Mouse (Mus musculus) heart, postnatal 14 days (tissue): ENCODE measurements at regions not wholly inside any gene's neighbourhood (a gene's known extent, or its start where the extent isn't known, plus 50 kb on each side); places are given as distances from the start of the nearest gene placed in this dataset.

Source experiments
- DNase-seq, 2 experiments: peaks; one replicate each; pipeline ENCODE4 v3.0.0; 2021 to 2022
- intact Hi-C: fragments of 180-260 bp; cut with DNase I; formaldehyde crosslinking; loops from one replicate; pipeline ENCODE4 v1.15.1; 2025

DNA sequence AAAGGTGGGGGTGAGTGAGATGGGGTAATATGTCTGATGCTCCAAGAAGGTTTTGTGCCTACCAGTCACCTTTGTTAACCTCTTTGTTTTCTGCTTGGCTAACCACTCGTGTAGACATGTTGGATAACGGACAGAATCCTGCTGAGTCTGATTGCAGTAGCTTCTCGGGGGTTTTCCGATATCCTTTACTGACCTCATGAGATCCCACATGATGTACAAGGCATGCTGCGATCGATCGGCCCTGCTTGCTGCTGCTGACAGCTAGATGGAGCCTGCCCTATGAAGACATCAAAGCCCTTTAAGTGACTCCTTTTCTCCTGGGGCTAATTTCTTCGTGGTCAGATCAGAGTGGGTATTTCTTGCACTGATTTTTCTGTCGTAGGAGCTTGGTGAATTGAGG, 591.6 kb downstream of the Tmem132b start:
- intact Hi-C loops = no loop called here
- DNase-seq = no peak

DNA sequence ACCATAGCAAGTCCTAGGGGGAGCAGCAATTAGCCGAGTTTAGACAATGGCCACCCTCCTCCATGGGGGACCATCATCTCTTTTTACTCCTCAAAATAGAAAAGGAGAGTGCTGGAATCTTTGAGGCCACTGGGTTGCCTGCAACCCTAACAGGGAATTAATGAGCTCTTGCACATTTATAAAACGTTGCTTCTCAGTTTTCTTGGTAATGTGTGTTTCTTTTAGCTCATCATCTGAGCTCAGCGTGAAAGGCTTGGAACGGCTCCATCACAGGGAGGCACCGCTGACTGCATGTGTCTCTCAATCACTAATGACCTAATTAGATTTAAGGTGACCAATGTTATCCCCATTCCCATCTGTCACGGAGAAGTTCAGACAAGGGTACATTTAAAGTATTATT, 595.9 kb downstream of the Tmem132b start:
- intact Hi-C loops = no loop called here
- no peak for DNase-seq

DNA sequence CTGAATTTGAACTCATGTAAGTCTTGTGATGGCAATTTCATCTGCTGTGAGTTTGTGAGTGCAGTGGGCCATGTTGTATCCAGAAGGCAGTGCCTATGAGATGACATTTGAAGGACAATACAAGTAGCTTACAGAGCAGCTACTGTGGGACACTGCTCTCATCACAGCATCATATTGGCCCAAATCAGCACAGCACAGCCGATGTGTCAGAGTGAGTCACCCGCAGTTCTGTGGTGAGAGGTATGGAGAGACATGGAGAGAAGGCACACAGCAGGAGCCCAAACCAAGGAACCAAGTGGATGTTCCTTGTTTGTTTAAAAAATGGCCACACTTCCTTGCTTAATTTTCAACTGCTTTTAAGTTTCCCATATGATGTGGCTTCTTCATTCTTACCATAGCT, 617.3 kb downstream of the Tmem132b start:
- DNase-seq = no peak
- intact Hi-C loops = no loop called here

DNA sequence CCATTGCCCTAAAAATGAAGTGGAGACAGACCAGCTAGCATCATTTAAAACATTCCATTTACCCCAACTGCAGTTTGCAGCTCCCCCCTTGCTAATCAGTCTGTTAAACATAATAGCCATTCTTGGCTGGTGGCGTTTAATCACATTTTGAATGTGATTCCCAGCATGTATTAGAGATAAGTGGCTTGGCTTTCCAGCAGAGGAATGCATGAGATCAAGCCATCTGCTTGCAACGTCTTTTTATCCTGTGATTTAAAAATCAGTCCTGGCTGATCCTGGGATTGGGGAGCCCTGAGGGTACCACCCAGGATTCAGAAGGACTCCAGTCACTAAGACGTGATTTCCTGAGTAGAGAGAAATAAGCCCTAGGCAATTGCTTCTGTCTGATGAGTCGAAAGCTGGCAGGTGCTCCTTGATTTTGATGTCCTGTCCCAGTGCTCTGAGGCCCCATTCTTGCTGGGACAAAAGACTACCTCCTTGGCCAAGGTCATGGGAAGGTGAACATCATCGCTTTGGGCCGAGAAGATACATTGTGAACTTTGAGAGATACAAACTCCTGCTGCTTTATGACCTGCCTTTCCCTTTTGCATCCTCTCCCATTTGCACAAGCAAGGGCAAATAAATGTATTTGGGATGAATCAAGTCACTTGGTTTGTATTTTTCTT, 623.8 kb downstream of the Tmem132b start:
- intact Hi-C loops = no loop called here
- DNase-seq = no peak

DNA sequence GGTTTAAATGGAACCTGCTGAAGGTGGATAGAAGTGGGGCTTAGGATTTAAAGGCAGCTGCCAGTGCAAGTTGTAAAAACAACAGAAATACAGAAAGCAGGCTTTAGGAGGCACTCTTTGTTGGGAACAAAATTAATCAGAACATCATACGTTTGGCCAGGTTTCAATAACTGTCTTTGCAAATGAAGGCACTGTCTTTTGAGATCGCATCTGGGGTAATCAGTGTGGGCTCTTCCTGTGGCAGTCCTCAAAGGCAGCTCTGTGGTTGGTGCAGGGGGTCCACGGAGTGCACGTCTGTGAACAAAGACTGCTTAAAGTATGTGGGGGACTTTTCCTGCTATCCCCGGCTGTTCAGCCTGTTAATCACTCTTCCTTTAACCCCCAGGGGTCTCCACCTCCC, 654.5 kb downstream of the Tmem132b start:
- DNase-seq = no peak
- intact Hi-C loops = no loop called here

DNA sequence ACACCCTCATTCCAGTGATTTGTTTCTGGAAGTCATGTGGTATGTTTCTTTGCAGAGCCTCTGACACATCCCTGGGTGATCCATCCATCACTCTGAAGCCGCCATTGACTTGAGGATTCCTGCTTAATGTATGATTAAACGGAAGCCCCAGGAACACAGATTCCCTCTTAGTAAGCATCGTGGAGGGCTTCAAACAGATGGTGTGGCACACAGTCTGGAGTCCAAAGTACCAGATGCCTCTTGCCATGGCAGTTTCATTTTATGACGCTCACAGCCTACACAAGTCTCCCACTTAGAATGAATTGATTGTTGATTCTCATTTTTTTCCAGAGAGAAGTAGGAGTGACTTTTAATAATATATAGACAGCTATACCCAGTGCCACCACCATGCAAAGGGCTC, 668.3 kb downstream of the Tmem132b start:
- intact Hi-C loops = no loop called here

DNA sequence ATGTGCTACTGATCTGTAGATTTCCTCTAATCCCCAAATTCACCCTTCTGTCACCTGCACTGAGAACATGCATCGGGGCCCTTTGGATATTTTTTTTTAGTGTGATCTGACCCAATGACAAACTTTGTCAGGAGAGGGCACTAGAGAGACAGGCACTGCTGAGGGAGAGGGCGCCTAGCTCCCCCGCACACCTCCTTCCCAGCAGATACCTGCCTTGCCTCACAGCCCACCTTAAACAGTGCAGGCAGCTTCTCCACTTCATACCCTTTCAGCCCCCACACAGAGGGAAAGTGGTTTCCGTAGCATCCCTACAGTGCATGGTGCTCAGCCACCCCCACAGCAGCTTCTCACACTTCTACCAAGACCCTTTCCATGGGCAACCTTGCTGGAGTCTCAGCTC, 670.0 kb downstream of the Tmem132b start:
- no peak for DNase-seq
- intact Hi-C loops = no loop called here

More for the DNA sequence above, 668.3 kb downstream of the Tmem132b start:
- DNase-seq = no peak

DNA sequence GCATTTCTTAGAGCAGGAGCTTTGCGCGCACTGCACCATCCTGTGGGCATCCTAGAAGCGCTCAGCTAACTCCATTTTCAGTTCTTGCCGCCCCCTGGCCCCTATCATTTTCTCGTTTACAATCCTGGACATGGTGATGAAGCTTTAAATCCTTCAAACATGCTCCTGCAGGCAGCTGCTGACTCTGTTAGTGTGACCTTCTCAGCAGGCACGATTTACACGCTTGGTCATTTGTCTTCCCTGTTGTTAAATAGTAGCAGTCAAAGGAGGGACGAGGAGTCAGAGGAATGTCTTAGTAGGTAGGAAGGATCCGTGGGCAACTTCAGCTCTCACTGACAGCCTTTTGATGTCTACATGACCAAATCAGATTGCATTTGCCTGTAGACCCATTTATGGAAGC, 670.4 kb downstream of the Tmem132b start:
- no peak for DNase-seq
- intact Hi-C loops = no loop called here

DNA sequence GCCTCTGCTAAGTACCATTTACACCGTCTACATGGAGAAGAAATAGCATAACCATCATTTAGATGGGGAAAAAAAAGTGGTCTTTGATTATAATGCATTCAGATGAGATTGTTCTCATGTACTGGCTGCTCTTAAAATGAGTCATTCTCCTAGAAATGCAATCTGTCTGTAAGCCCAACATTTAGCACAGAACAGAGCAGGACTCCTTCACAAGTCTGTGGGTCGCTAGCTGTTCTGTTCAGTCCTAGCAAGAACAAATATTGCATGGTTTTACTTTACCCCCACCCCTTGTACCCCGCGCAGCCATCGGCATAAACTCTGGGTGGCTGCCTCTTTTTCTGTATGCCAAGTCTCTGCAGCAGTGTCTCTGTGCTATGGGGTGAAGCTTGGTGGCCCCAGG, 685.4 kb downstream of the Tmem132b start:
- no peak for DNase-seq
- intact Hi-C loops = no loop called here

DNA sequence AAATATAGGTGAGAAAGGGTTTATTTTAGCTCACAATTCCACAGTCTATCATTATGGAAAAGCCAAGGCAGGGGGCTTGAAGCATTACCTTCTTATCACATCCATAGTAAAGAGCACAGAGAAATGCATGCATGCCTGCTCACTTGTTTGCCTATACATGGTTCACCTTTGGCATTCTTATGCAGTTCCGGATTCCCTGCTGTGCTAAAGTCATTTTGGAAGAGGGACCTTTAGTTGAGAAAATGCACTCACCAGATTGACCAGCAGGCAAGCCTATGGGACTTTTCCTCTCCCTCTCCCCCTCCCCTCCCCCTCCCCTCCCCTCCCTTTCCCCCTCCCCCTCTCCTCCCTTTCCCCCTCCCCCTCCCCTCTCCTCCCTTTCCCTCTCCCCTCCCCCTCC, 686.2 kb downstream of the Tmem132b start:
- intact Hi-C loops = no loop called here
- no peak for DNase-seq

DNA sequence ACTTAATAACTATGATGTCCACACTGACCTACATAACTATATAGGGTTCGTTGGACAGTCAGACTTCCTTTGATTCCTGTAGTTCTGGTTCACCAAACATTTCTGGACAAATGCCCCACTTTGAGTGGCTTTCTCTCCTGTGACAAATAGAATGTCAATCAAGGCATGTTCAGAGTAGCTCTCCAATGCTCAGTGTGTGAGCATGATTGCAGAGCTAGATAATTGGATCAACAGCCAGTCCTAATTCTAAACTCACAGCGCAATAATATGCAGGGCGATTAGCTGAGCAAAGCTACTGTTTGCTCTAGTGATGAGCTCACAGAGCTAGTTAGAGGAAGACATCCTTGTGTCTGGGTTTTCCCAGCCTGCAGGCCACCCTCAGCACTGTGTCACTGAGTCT, 692.1 kb downstream of the Tmem132b start:
- DNase-seq = no peak
- intact Hi-C loops = no loop called here

DNA sequence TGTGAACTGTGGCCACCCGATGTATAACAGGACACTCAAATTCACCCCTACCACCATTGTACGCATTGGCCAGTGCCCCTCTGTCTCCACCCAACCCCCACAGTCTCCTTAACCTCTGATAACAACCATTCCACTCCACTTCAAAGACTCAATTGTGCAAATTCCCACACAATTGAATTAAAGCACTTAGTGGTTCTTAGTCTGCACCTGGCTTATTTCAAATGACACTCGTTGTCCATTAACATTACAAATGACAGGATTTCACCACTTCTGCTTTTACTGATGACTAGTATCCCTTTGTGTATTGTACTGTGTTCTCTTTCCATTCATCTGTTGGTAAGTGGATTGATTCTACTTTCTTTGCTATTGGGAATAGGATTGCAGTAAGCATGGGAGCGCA, 699.2 kb downstream of the Tmem132b start:
- DNase-seq = no peak
- intact Hi-C loops = no loop called here

DNA sequence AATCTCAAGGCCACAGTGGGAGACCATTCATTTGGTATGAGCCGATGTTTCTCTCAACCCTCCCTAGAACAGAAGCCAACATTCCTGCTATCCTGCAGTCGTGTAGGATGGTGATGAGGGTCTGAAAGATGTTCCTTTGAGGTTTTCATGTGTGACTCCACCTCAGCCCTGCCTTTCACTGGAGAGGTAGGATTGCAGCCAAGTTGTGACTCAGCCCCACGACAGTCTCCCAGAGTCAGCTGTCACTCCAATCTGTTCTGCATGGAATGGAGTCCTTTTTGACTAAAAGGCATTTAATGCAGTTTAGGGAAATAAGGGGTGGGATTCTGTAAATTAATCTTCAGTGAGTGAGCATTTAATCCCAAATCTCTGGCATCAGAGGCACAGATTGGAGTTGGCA, 706.5 kb downstream of the Tmem132b start:
- DNase-seq = no peak
- intact Hi-C loops = no loop called here

DNA sequence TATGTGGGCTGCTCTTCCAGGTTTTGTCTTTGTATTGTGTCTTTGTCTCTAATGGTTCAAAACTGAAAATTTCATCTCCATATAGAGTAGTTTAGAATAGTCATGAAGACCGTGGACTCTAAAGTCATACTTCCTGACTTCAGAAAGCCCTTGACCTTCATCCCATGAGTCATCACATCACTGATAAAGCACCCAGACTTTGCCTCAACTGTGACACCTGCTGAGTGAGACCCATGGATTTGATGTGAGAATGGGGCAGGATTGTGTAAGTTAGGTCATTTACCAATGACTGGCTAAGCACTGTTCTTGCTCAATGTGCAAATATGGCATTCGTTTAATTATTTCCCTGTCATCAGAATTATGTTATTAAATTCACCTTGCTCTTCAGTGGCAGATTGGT, 714.2 kb downstream of the Tmem132b start:
- intact Hi-C loops = no loop called here
- no peak for DNase-seq

DNA sequence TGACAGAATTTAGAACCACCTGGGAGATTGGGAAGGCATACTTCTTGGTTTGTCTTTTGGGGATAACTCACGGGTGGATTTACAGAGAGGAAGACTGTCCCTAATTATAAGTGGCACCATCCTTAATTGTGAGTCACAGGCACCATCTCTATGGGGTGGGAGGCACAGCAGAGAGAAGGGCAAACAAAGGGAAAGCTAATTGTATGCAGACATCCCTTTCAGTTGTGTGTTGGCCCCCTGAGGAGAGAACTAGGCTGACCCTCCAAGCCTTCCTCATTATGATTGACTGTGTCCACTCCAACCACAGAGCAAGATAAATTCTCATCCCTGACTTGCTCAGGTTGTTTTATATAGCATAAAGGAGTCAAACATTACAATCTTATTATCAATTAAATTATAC, 718.8 kb downstream of the Tmem132b start:
- intact Hi-C loops = no loop called here

DNA sequence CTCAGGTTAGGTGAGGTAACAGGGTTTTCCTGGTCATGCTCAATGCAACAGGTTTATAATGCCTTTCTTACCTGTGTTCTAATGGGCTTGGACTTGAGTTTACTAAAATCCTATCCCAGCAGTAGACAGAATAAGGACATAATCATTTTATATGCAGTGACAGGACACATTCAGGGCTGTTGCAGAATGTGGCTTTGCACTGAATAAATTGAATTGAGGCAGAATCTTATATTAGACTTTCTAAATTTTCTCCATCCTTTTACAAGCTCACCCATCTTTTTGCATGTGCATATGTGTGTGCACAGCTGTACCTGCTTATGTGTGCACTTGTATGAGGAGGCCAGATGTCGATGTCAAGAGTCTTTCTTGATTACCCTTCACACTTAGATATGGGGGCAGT, 723.1 kb downstream of the Tmem132b start:
- DNase-seq = no peak
- intact Hi-C loops = no loop called here

More for the DNA sequence above, 718.8 kb downstream of the Tmem132b start:
- no peak for DNase-seq

DNA sequence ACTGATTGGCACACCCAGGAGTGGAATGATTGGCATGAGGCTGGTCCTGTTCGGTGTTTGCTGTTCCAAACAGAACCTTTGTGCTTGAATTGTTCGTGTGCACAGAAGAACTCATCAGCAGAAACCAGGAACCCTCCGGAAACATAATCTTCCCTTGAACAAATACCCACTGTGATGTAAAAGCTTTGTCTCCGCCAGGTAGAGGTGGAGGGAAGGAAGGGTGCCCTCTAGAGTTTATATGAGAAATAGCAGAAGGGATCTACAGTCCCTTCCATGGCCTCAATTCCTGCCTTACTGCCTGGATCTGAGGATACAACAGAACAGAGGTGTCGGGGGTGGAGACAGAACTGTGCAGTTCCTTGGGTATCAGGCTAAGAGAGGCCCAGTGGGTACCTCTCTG, 726.3 kb downstream of the Tmem132b start:
- no peak for DNase-seq
- intact Hi-C loops = no loop called here

DNA sequence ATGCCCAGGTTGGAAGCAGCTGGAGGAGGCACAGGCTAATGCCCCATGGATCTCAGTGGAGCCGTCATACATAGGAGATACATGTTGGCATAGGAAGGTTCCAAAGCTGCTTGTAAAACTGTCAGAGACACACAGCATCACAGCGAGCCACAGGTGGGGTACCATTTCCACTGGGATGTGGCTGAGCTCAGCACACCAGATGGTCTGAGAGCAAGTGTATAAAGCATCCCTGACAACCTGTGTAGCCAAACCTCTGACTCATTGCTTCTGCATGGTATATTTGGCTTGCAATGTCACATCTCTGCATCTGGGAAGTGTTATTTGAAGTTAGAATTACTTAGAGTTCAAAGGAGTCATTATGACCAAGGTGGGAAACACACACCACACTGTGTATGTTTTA, 734.9 kb downstream of the Tmem132b start:
- intact Hi-C loops = no loop called here

DNA sequence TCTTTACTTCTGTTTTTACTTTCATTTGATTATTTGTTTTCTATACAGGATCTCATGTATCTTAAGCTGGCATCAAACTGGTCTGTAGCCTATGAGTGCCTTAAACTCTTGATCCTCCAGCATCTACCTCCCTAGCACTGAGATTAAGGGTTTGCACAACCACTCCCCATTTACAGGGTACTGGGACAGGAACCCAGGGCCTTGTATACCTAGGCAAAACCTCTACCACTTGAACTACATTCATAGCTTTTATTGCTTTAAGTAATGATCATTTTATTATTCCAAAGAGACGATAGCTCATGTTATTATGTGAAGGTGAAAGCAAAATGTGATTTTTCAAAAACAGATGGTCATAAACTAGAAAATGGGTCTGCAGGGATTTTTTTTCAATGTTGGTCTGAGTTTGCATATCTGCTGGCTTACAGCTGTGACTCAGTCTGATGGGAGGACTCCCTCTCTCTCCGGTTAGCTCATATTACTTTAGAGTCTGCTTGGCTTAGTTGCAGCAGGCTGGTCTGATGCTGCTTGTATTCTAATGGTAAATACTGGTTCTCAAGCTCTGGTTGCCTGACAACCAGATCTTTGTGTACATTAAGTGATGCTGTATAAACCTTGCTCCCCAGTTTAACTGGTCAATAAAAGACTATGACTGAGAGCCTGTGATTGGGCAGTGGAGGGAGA, 735.5 kb downstream of the Tmem132b start:
- no peak for DNase-seq
- intact Hi-C loops = no loop called here

More for the DNA sequence above, 734.9 kb downstream of the Tmem132b start:
- no peak for DNase-seq

DNA sequence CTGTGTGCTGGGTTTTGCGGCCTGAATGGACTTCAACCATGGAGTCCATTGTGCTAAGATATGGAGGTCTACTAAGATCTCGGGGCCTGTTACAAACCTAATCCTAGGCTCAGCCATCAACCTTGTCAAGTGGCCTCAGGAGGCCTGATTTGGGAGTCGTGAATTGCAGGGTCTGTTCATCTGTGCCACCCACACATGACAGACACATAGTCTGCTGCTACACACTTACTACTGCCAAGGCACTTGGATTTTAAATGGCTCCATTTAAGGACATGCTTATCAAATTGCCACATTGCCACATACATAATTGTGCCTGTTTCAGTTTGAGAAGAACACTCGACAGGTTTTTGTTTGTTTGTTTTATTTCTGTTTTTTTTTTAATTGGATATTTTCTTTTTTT, 737.0 kb downstream of the Tmem132b start:
- DNase-seq = no peak
- intact Hi-C loops = no loop called here

DNA sequence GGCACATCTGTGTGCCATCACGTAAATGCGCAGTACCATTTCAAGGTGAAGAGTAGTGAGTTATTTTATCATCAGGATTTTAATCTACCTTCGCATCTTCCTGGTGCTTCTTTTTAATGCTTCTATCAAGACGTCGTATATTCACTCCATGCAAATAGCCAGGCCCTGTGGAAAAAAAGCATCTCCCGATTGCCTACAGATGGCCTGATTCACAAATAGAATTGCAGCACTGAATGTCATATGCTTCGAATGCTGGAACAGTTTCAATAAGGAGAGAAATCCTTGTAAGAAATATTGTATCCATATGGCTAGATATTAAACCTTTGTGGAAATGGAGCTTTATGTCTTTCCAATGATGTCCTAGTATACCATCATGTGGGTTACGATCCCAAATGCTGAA, 742.7 kb downstream of the Tmem132b start:
- DNase-seq = no peak
- intact Hi-C loops = no loop called here

DNA sequence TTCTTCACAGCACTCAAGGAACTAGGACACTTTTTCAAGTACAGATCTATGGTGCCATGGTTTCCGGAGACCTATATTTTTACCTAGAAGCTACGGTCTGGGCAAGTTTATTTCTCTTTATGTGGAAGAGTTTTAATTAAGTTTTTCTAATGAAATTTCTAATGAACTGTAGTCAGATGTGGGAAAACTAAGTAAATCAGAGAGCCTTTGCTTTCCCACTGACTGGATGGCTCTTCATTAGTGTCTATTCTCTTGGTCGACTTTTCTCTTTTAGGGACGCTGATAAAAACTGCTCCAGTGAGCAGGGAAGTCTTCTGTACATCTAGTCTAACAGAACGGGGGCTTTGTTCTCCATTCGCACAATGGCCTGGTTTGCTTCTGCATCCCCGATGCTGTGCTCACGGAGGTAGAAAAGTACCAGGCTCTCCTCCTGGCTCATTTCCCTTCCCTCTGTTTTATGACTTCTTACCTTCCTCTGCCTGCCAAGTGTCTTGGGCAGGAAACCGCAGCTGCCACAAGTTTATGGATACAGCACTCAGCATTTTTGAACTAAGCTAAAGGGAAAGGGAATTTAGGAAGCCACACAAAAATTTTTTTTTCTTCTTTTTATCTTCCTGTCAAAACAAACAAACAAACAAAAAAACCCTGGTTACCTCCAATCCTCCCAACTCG, 749.6 kb downstream of the Tmem132b start:
- no peak for DNase-seq
- intact Hi-C loops = no loop called here
